Mouse (Mus musculus) hindbrain, postnatal 0 days (tissue): ENCODE data around the gene Adprhl2. TPM values are rescaled to one million over a fixed set of nuclear protein-coding genes. Genes with fewer than 3 reads are reported as not detected.

ENCODE experiments used
- ATAC-seq: fragments of 200-750 bp; cut with Nextera tagmentation; 2 replicates; pipeline ENCODE4 v1.8.0; 2017; ENCODE audit warnings: mild to moderate bottlenecking, moderate TSS enrichment, moderate library complexity
- DNase-seq: peaks from one replicate; pipeline ENCODE4 v3.0.0-alpha.2; 2015; ENCODE audit warnings: low spot score
- H3K27ac ChIP-seq: fragments of 300-500 bp; sonication (generic); 2 replicates; pipeline ENCODE4 v1.5.1; 2014; ENCODE audit warnings: mild to moderate bottlenecking
- H3K27me3 ChIP-seq: fragments of 300-500 bp; sonication (generic); 2 replicates; pipeline ENCODE4 v1.6.1; 2014; ENCODE audit warnings: low read length, mixed read lengths; ENCODE audit not compliant: insufficient read depth
- H3K36me3 ChIP-seq: fragments of 300-500 bp; sonication (generic); 2 replicates; pipeline ENCODE4 v1.6.1; 2014; ENCODE audit warnings: low read length, mixed read lengths; ENCODE audit not compliant: insufficient read depth
- H3K4me1 ChIP-seq: fragments of 300-500 bp; sonication (generic); 2 replicates; pipeline ENCODE4 v1.6.1; 2014; ENCODE audit warnings: antibody characterized with exemption, low read length, mixed read lengths; ENCODE audit not compliant: insufficient read depth
- H3K4me2 ChIP-seq: fragments of 300-500 bp; sonication (generic); 2 replicates; pipeline ENCODE4 v1.6.1; 2014; ENCODE audit warnings: low read depth, mild to moderate bottlenecking, low read length, moderate library complexity, mixed read lengths
- H3K4me3 ChIP-seq: fragments of 300-500 bp; sonication (generic); 2 replicates; pipeline ENCODE4 v1.5.1; 2014; ENCODE audit warnings: low read length
- H3K9ac ChIP-seq: fragments of 300-500 bp; sonication (generic); replicated peaks from 2 replicates; pipeline ENCODE4 v1.6.1; 2014; ENCODE audit warnings: mild to moderate bottlenecking, low read length, moderate library complexity, mixed read lengths
- H3K9me3 ChIP-seq: fragments of 300-500 bp; sonication (generic); 2 replicates; pipeline ENCODE4 v1.6.1; 2016; ENCODE audit warnings: low read length, mixed read lengths
- CTCF ChIP-seq: IDR thresholded peaks from 2 replicates; pipeline ENCODE4 v1.5.1; 2016; ENCODE audit warnings: antibody characterized with exemption, control low read depth, low read depth
- WGBS: fragments of 180-500 bp; shearing (Covaris S2); extraction: QIAGEN DNeasy Blood & Tissue Kit; methylation state at CpG from one replicate; pipeline ENCODE4 v1.1.7; 2014; 5-methylcytosine and 5-hydroxymethylcytosine counted together
- polyA plus RNA-seq: library from polyadenylated mRNA; unstranded; fragments of >200 nt; fragmentation: Nextera tagmentation; extraction: Ambion mirVana; gene quantifications from 2 replicates; pipeline ENCODE4 v1.2.1, GENCODE M21; 2015
- total RNA-seq: library from RNA; depleted of rRNA; stranded (reverse); fragments of >200 nt; gene quantifications from 2 replicates; pipeline ENCODE4 v1.2.3, GENCODE M21; 2014

Gene Adprhl2
- total and polyA plus RNA-seq, 2 experiments from 2014 or later, result 64.0 to 73.2 TPM

DNA sequence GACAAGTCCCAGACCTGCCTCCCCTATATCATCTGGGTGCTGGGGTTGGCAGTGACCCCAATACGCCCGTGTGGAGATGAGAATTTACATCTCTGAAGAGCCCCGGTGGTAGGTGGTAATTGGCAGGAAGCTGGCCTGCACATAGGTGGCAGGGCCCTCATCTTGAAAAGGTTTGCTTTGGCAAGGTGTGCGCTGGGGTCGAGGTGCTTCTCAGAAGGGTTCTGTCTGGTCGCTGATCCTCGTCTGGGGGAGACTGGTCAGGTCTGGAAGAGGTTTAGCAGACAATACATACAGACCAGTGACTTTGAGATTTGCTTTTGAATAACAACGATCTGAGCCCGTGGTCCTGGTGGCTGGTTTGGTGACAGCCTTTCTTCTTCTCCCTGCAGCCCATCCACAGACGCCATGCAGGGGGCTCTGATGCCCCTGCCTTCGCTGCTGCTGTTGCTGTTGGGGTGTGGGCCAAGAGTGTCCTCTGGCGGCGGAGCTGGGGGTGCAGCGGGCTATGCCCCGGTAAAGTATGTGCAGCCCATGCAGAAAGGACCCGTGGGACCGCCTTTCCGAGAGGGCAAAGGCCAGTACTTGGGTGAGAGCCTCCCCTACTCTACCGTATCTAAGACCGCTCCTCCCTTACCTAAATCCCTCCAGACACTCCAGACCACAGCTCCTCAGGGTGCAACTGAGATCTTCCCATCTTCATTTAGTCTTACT lies 12.1 kb downstream of the Adprhl2 start:
- Histone ChIP-seq H3K9me3 (no peaks in the 10 kb centered on the region), H3K9ac (no peak overlapping the region), H3K4me1 (peaks cover 7% of the 10 kb centered on the region; the same call in 1 of the 2 replicates), H3K36me3 (no peaks in the 10 kb centered on the region), H3K27me3 (no peaks in the 10 kb centered on the region), H3K4me2 (peak overlapping the region; percentile 53), H3K4me3 (peak overlapping the region; percentile 25), H3K27ac (no peak overlapping the region)
- 0 out of 2 replicates have a peak, but pooled peaks have one; percentile 17 for TF ChIP-seq CTCF
- DNase-seq (peak; percentile 42), ATAC-seq (peak; percentile 62)
- 18% methylated on average over 20 of the region's 20 CpGs for WGBS

DNA sequence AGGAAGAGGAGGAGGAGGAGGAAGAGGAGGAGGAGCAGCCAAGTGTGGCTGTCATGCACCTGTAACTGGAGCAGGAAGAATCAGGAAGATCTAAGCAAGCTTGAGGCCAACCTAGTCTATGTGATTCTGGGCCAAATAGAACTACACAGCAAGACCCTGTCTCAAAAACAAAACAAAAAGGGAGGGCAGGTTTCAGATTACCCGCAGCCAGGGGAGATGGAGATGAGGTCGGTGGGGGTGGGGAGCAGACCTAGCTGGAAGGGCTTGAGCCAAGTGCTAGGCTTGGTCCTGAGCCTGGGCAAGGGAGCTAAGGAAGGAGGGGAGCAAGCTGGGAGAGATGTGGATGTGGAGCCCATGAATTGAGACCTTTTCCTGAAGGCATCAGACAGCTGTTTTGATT lies 14.7 kb downstream of the Adprhl2 start:
- H3K27me3 ChIP-seq, result peaks cover 14% of the 10 kb centered on the region
- peaks cover 7% of the 10 kb centered on the region; the same call in 1 of the 2 replicates for H3K4me1 ChIP-seq
- H3K9me3 ChIP-seq, result no peaks in the 10 kb centered on the region
- no peaks in the 10 kb centered on the region for H3K36me3 ChIP-seq
- no peak overlapping the region for H3K27ac ChIP-seq
- WGBS, result 13% methylated on average over 2 of the region's 2 CpGs
- no peak overlapping the region for H3K4me3 ChIP-seq
- no peak overlapping the region for H3K9ac ChIP-seq
- no peak for DNase-seq
- TF ChIP-seq CTCF, result no peak
- H3K4me2 ChIP-seq, result no peak overlapping the region
- no peak for ATAC-seq

- H3K9ac ChIP-seq, result no peak overlapping the region
- H3K27me3 ChIP-seq, result peaks cover 15% of the 10 kb centered on the region
- no peaks in the 10 kb centered on the region for H3K9me3 ChIP-seq
- H3K36me3 ChIP-seq, result no peaks in the 10 kb centered on the region
- DNase-seq (no peak), ATAC-seq (no peak)
- H3K4me3 ChIP-seq, result no peak overlapping the region
- peak; percentile 21; the same call in 1 of the 2 replicates for TF ChIP-seq CTCF
- no peak overlapping the region for H3K4me2 ChIP-seq
- H3K4me1 ChIP-seq, result peaks cover 9% of the 10 kb centered on the region
- WGBS, result 91% methylated on average over 6 of the region's 6 CpGs
- H3K27ac ChIP-seq, result no peak overlapping the region
Observed at GRCm38 (mm10) chr4:126306058-126306457, 15.4 kb downstream of the Adprhl2 start.

DNA sequence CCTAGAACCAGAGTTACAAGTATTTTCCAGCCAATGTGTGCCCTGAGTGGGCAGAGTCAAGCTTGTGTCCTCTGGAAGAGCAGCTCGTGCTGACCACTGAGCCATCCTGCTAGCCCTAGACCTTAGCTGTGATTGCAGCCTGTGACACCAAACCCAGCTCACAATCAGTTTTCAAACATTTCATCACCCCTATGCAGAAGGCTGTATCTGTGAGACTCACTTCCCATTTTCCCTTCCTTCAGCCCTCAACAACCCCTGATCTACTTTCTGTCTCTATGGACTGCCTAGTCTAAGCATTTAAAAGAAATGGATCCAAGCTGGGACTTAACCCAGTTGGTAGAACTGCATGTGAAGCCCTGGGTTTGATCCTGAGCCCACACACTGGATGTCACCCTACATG lies 16.1 kb downstream of the Adprhl2 start:
- no peak overlapping the region for H3K9ac ChIP-seq
- DNase-seq, result no peak
- TF ChIP-seq CTCF, result no peak
- H3K4me1 ChIP-seq, result peaks cover 12% of the 10 kb centered on the region
- H3K27me3 ChIP-seq, result peaks cover 21% of the 10 kb centered on the region
- no peak overlapping the region for H3K4me3 ChIP-seq
- 93% methylated on average over 1 of the region's 1 CpGs for WGBS
- H3K4me2 ChIP-seq, result no peak overlapping the region
- H3K27ac ChIP-seq, result no peak overlapping the region
- H3K36me3 ChIP-seq, result no peaks in the 10 kb centered on the region
- ATAC-seq, result no peak
- no peaks in the 10 kb centered on the region for H3K9me3 ChIP-seq

- no peak overlapping the region for H3K4me2 ChIP-seq
- DNase-seq (no peak), ATAC-seq (no peak)
- H3K9ac ChIP-seq, result no peak overlapping the region
- H3K27ac ChIP-seq, result no peak overlapping the region
- no peak overlapping the region for H3K4me3 ChIP-seq
- H3K27me3 ChIP-seq, result peaks cover 30% of the 10 kb centered on the region
- 64% methylated on average over 4 of the region's 4 CpGs for WGBS
- TF ChIP-seq CTCF, result peak; percentile 50
- no peaks in the 10 kb centered on the region for H3K36me3 ChIP-seq
- no peaks in the 10 kb centered on the region for H3K9me3 ChIP-seq
- H3K4me1 ChIP-seq, result peaks cover 5% of the 10 kb centered on the region
Observed at GRCm38 (mm10) chr4:126303877-126304276, 17.6 kb downstream of the Adprhl2 start.

DNA sequence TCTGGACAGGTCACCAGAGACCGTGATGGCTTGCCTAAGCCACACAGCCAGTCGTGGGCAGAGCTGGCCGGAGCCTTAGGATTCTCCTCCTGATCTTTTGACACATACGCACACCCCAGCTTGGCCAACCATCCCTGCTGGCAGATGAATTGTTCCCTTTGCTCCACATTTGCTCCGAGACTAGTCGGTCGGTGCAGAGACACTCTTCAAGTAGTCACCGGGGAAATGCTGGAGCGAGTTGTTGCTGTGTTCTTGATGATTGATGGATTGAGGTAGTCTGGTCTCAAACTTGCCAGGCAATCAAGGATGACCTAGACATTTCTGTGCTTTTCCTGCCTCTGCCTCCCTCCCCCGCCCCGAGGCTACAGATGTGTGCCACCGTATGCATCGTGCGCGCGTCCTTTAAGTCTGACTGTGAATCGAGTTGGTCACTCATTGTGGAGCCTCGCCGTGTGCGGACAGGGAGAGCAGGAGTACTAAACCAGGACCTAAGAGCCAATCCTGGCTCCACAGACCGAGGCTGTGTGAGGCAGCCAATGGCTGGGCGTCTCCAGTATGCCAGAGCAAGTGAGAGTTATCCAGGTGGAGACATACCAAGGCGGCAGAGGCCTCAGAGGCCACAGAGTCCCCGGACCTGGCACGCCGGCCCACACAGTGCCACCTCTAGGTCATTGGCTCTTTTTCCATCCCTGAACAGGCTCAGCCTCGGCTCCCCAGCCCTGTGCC lies 19.8 kb downstream of the Adprhl2 start:
- Histone ChIP-seq H3K4me2 (peak overlapping the region; percentile 51), H3K9ac (no peak overlapping the region), H3K27me3 (peaks cover 30% of the 10 kb centered on the region), H3K36me3 (no peaks in the 10 kb centered on the region), H3K4me3 (peak overlapping the region; percentile 25), H3K27ac (no peak overlapping the region), H3K4me1 (peaks cover 8% of the 10 kb centered on the region), H3K9me3 (no peaks in the 10 kb centered on the region)
- TF ChIP-seq CTCF, result no peak
- DNase-seq (peak; percentile 27), ATAC-seq (peak; percentile 22; the same call in 1 of the 2 replicates)
- WGBS, result 7% methylated on average over 27 of the region's 27 CpGs
